Mouse (Mus musculus): ENCODE measurements around the gene Efnb3. TPM values are rescaled to one million over a fixed set of nuclear protein-coding genes. Genes with fewer than 3 reads are reported as not detected.
A peak's percentile ranks its signal among the peaks of the same experiment; 100 is the strongest.

The Efnb3 gene
- polyA plus RNA-seq, 1 experiment, result 0.36 TPM

- Histone ChIP-seq H3K79me2 (ENCODE audit: control insufficient read depth, insufficient read depth) (no peaks in the 10 kb centered on the region), H3K36me3 (ENCODE audit: control insufficient read depth, insufficient read depth) (no peaks in the 10 kb centered on the region), H3K4me3 (no peak overlapping the region), H3ac (ENCODE audit: control insufficient read depth, insufficient read length) (no peak overlapping the region), H3K4me2 (ENCODE audit: low read depth) (no peak overlapping the region), H3K27me3 (ENCODE audit: control insufficient read depth, insufficient read depth, insufficient read length) (peaks cover 24% of the 10 kb centered on the region)
- no peak for TF ChIP-seq REST (IDR thresholded peaks at IDR 0.05; ENCODE audit: insufficient read depth, insufficient read length)
- TF ChIP-seq USF1 (IDR thresholded peaks at IDR 0.05; ENCODE audit: low read depth), result no peak
- TF ChIP-seq POLR2A (IDR thresholded peaks at IDR 0.05; ENCODE audit: insufficient read length, low read depth), result no peak
- TF ChIP-seq MYOD1 (IDR thresholded peaks at IDR 0.05; ENCODE audit: control insufficient read depth in 1 of 3, insufficient read length in 2 of 3, low read depth in 2 of 3), result no peak
Measured at GRCm38 (mm10) chr11:69601768-69602167, 41.8 kb upstream of the Efnb3 start.

GRCm38 (mm10) chr11:69600098-69600497, 40.1 kb upstream of the Efnb3 start:
- TF ChIP-seq CEBPB (IDR thresholded peaks at IDR 0.05; ENCODE audit: insufficient read depth, poor library complexity, severe bottlenecking), result no peak
- TF ChIP-seq MAX (IDR thresholded peaks at IDR 0.05; ENCODE audit: low read depth), result no peak
- TF ChIP-seq MYOG (IDR thresholded peaks at IDR 0.05; ENCODE audit: control insufficient read depth in 1 of 3, insufficient read depth in 1 of 3, insufficient read length in 2 of 3, low read depth in 2 of 3), result peak in 1 of 3 experiments; percentile 20
- no peaks in the 10 kb centered on the region for H3K36me3 ChIP-seq (ENCODE audit: control insufficient read depth, insufficient read depth)
- no peak overlapping the region for H3ac ChIP-seq (ENCODE audit: control insufficient read depth, insufficient read length)
- H3K4me3 ChIP-seq, result no peak overlapping the region
- peak overlapping the region; percentile 48 for H3K4me2 ChIP-seq (ENCODE audit: low read depth)
- H3K27me3 ChIP-seq (ENCODE audit: control insufficient read depth, insufficient read depth, insufficient read length), result peaks cover 18% of the 10 kb centered on the region
- no peaks in the 10 kb centered on the region for H3K79me2 ChIP-seq (ENCODE audit: control insufficient read depth, insufficient read depth)

- no peaks in the 10 kb centered on the region for H3K36me3 ChIP-seq (ENCODE audit: control insufficient read depth, insufficient read depth)
- no peaks in the 10 kb centered on the region for H3K79me2 ChIP-seq (ENCODE audit: control insufficient read depth, insufficient read depth)
- H3K4me2 ChIP-seq (ENCODE audit: low read depth), result peak overlapping the region; percentile 48
- no peak overlapping the region for H3ac ChIP-seq (ENCODE audit: control insufficient read depth, insufficient read length)
- no peak overlapping the region for H3K4me3 ChIP-seq
- TF ChIP-seq E2F4 (IDR thresholded peaks at IDR 0.05; ENCODE audit: insufficient read depth), result no peak
- TF ChIP-seq MYOG (IDR thresholded peaks at IDR 0.05; ENCODE audit: control insufficient read depth in 1 of 3, insufficient read depth in 1 of 3, insufficient read length in 2 of 3, low read depth in 2 of 3), result no peak
- no peak for TF ChIP-seq TCF12 (IDR thresholded peaks at IDR 0.05; ENCODE audit: insufficient read depth, poor library complexity, severe bottlenecking)
- no peak for TF ChIP-seq POLR2A (IDR thresholded peaks at IDR 0.05; ENCODE audit: insufficient read length, low read depth)
- TF ChIP-seq POLR2AphosphoS2 (IDR thresholded peaks at IDR 0.05; ENCODE audit: insufficient read length, low read depth), result no peak
- H3K27me3 ChIP-seq (ENCODE audit: control insufficient read depth, insufficient read depth, insufficient read length), result peaks cover 12% of the 10 kb centered on the region
Measured at GRCm38 (mm10) chr11:69599436-69599835, 39.4 kb upstream of the Efnb3 start.

DNA sequence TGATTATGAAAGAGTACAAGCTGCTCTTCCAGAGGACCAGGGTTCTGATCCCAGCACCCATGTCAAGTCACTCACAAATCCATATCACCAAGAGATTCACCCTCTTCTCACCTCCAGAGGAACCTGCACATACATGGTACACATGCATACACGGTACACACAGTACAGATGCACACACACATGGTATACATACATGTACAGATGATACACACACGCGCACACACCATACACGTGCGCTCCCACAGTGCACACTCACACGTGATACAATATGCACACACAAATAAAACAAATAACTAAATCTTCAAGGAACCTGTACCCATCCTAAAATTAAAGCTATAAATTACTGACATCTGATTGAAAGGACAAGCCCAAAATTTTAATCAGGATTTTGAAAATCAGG, 34.8 kb upstream of the Efnb3 start:
- Histone ChIP-seq H3K79me2 (ENCODE audit: control insufficient read depth, insufficient read depth) (no peaks in the 10 kb centered on the region), H3K27me3 (ENCODE audit: control insufficient read depth, insufficient read depth, insufficient read length) (no peaks in the 10 kb centered on the region), H3ac (ENCODE audit: control insufficient read depth, insufficient read length) (no peak overlapping the region), H3K4me2 (ENCODE audit: low read depth) (no peak overlapping the region), H3K36me3 (ENCODE audit: control insufficient read depth, insufficient read depth) (peaks cover 4% of the 10 kb centered on the region), H3K4me3 (no peak overlapping the region)
- peak; percentile 67 for TF ChIP-seq POLR2AphosphoS2 (IDR thresholded peaks at IDR 0.05; ENCODE audit: insufficient read length, low read depth)
- TF ChIP-seq POLR2A (IDR thresholded peaks at IDR 0.05; ENCODE audit: insufficient read length, low read depth), result no peak
- TF ChIP-seq CEBPB (IDR thresholded peaks at IDR 0.05; ENCODE audit: insufficient read depth, poor library complexity, severe bottlenecking), result no peak

- H3K27me3 ChIP-seq (ENCODE audit: control insufficient read depth, insufficient read depth, insufficient read length), result no peaks in the 10 kb centered on the region
- H3ac ChIP-seq (ENCODE audit: control insufficient read depth, insufficient read length), result no peak overlapping the region
- peaks cover 13% of the 10 kb centered on the region for H3K36me3 ChIP-seq (ENCODE audit: control insufficient read depth, insufficient read depth)
- no peak overlapping the region for H3K4me3 ChIP-seq
- no peak for TF ChIP-seq MYOG (IDR thresholded peaks at IDR 0.05; ENCODE audit: control insufficient read depth in 1 of 3, insufficient read depth in 1 of 3, insufficient read length in 2 of 3, low read depth in 2 of 3)
- no peak for TF ChIP-seq POLR2A (IDR thresholded peaks at IDR 0.05; ENCODE audit: insufficient read length, low read depth)
- no peak for TF ChIP-seq MAX (IDR thresholded peaks at IDR 0.05; ENCODE audit: low read depth)
- TF ChIP-seq SRF (IDR thresholded peaks at IDR 0.05; ENCODE audit: control insufficient read depth, insufficient read length, low read depth), result no peak
- no peak for TF ChIP-seq E2F4 (IDR thresholded peaks at IDR 0.05; ENCODE audit: insufficient read depth)
- TF ChIP-seq TCF3 (IDR thresholded peaks at IDR 0.05; ENCODE audit: insufficient read length, low read depth), result no peak
- no peak overlapping the region for H3K4me2 ChIP-seq (ENCODE audit: low read depth)
- no peaks in the 10 kb centered on the region for H3K79me2 ChIP-seq (ENCODE audit: control insufficient read depth, insufficient read depth)
Measured at GRCm38 (mm10) chr11:69592799-69593198, 32.8 kb upstream of the Efnb3 start.

DNA sequence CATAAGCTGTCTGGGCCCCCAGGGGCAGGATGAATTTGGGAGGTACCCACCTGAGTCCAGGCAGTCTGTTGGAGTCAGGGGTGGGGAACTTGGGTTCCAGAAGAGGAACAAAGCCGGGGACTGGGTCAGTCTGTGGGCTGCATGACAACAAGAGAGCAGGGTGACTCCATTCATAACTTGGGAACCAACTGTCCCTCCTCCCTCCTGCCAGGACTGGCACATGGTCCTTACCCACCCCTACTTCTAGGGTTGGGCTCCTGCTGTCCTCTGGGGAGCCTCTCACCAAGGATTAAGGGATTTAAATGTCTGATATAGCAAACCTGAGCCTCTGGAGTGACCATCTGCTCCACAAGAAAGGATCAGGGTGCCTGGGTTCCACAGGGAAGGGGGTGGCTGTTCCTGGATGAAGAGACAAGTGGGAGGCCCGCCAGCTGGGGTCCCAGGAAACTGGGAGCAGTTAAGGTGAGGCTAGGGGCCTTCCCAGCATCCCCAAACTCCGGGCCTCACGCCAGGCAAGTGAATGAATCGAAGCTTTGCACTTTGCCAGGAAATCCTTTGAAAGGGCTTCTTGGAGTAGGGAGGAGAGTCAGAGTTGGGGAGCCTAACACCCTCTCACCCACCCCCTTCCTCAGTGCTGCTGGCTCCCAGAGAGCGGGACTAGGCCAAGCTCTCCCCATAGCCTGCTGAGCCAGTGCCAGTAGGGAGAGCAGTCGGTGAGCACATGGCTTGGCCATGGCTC, 32.1 kb upstream of the Efnb3 start:
- Histone ChIP-seq H3K4me2 (ENCODE audit: low read depth) (peak overlapping the region; percentile 24), H3K27me3 (ENCODE audit: control insufficient read depth, insufficient read depth, insufficient read length) (no peaks in the 10 kb centered on the region), H3K36me3 (ENCODE audit: control insufficient read depth, insufficient read depth) (peaks cover 13% of the 10 kb centered on the region), H3K4me3 (no peak overlapping the region), H3K79me2 (ENCODE audit: control insufficient read depth, insufficient read depth) (no peaks in the 10 kb centered on the region), H3ac (ENCODE audit: control insufficient read depth, insufficient read length) (no peak overlapping the region)
- no peak for TF ChIP-seq REST (IDR thresholded peaks at IDR 0.05; ENCODE audit: insufficient read depth, insufficient read length)
- TF ChIP-seq USF1 (IDR thresholded peaks at IDR 0.05; ENCODE audit: low read depth), result no peak
- no peak for TF ChIP-seq E2F4 (IDR thresholded peaks at IDR 0.05; ENCODE audit: insufficient read depth)
- peak in 1 of 3 experiments; percentile 16 for TF ChIP-seq MYOD1 (IDR thresholded peaks at IDR 0.05; ENCODE audit: control insufficient read depth in 1 of 3, insufficient read length in 2 of 3, low read depth in 2 of 3)

Measured in myocyte (in vitro differentiated cells).